Mouse (Mus musculus): Measurements from ENCODE around the gene Rhbdl1.

- no peak for TF ChIP-seq CTCF (IDR thresholded peaks at IDR 0.05; ENCODE audit: low read depth)
- no peak for TF ChIP-seq EP300 (IDR thresholded peaks at IDR 0.05; ENCODE audit: low read depth)
Measured at GRCm38 (mm10) chr17:25880913-25881641, 44.0 kb upstream of the Rhbdl1 start.
